Mouse (Mus musculus): ENCODE results near the gene Acvr2a. TPM values are rescaled to one million over a fixed set of nuclear protein-coding genes. Genes with fewer than 3 reads are reported as not detected.
A peak's percentile ranks its signal among the peaks of the same experiment; 100 is the strongest.

Gene Acvr2a
- polyA plus RNA-seq, 1 experiment from 2014 or later = 14.9 TPM

GRCm38 (mm10) chr2:48949743-48950251 is 135.9 kb downstream of the Acvr2a start:
- ATAC-seq (ENCODE audit: insufficient number of reproducible peaks, insufficient read depth, low FRiP score, low read depth) = peak; percentile 20
- H3K9me3 ChIP-seq (ENCODE audit: control insufficient read depth, low read length) = no peaks in the 10 kb centered on the region
- H3K4me2 ChIP-seq (ENCODE audit: low read length) = peak overlapping the region; percentile 86
- H3K36me3 ChIP-seq (ENCODE audit: control insufficient read depth, insufficient read depth, low read length) = no peaks in the 10 kb centered on the region
- H3K9ac ChIP-seq (ENCODE audit: low read length) = peak overlapping the region; percentile 96
- no peaks in the 10 kb centered on the region for H3K27me3 ChIP-seq (ENCODE audit: control insufficient read depth, insufficient read depth, low read length)
- WGBS = 0% methylated on average over 8 of the region's 9 CpGs
- peaks cover 0 to 8% of the 10 kb centered on the region in 2 experiments; a peak in 2 of 4 replicates for H3K4me1 ChIP-seq (ENCODE audit: control insufficient read depth in 2 of 2, insufficient read depth in 2 of 2, low read length in 2 of 2)
- peak overlapping the region; percentile 95 for H3K27ac ChIP-seq (replicated peaks in 1 of 2; ENCODE audit: control insufficient read depth in 1 of 2, insufficient read depth in 1 of 2, low read depth in 2 of 2, low read length in 2 of 2)
- H3K4me3 ChIP-seq (ENCODE audit: control insufficient read depth in 1 of 2, insufficient read depth in 1 of 2, low read depth in 1 of 2, low read length in 2 of 2) = peak overlapping the region; percentile 85 to 97

GRCm38 (mm10) chr2:48950252-48950315 is 136.2 kb downstream of the Acvr2a start, which contains the start of gene Orc4:
Orc4 (minus strand) TSS chr2:48950277.
- H3K27ac ChIP-seq (replicated peaks in 1 of 2; ENCODE audit: control insufficient read depth in 1 of 2, insufficient read depth in 1 of 2, low read depth in 2 of 2, low read length in 2 of 2) = peak within 1 kb of the TSS; percentile 95
- H3K27me3 ChIP-seq (ENCODE audit: control insufficient read depth, insufficient read depth, low read length) = no peaks in the 10 kb centered on the region
- no peaks in the 10 kb centered on the region for H3K36me3 ChIP-seq (ENCODE audit: control insufficient read depth, insufficient read depth, low read length)
- H3K4me2 ChIP-seq (ENCODE audit: low read length) = peak within 1 kb of the TSS; percentile 86
- H3K4me1 ChIP-seq (ENCODE audit: control insufficient read depth in 2 of 2, insufficient read depth in 2 of 2, low read length in 2 of 2) = peaks cover 0 to 8% of the 10 kb centered on the region in 2 experiments; a peak in 2 of 4 replicates
- peak within 1 kb of the TSS; percentile 85 to 97 for H3K4me3 ChIP-seq (ENCODE audit: control insufficient read depth in 1 of 2, insufficient read depth in 1 of 2, low read depth in 1 of 2, low read length in 2 of 2)
- peak within 1 kb of the TSS; percentile 96 for H3K9ac ChIP-seq (ENCODE audit: low read length)
- ATAC-seq (ENCODE audit: insufficient number of reproducible peaks, insufficient read depth, low FRiP score, low read depth) = no peak
- H3K9me3 ChIP-seq (ENCODE audit: control insufficient read depth, low read length) = no peaks in the 10 kb centered on the region
- WGBS = 0% methylated on average over 2 of the region's 2 CpGs

GRCm38 (mm10) chr2:48950316-48950880 is 136.5 kb downstream of the Acvr2a start:
- no peak for ATAC-seq (ENCODE audit: insufficient number of reproducible peaks, insufficient read depth, low FRiP score, low read depth)
- Histone ChIP-seq H3K9me3 (ENCODE audit: control insufficient read depth, low read length) (no peaks in the 10 kb centered on the region), H3K4me2 (ENCODE audit: low read length) (peak overlapping the region; percentile 86), H3K27ac (replicated peaks in 1 of 2; ENCODE audit: control insufficient read depth in 1 of 2, insufficient read depth in 1 of 2, low read depth in 2 of 2, low read length in 2 of 2) (peak overlapping the region; percentile 95), H3K9ac (ENCODE audit: low read length) (peak overlapping the region; percentile 96), H3K4me1 (ENCODE audit: control insufficient read depth in 2 of 2, insufficient read depth in 2 of 2, low read length in 2 of 2) (peaks cover 0 to 8% of the 10 kb centered on the region in 2 experiments; a peak in 2 of 4 replicates), H3K36me3 (ENCODE audit: control insufficient read depth, insufficient read depth, low read length) (no peaks in the 10 kb centered on the region), H3K27me3 (ENCODE audit: control insufficient read depth, insufficient read depth, low read length) (no peaks in the 10 kb centered on the region), H3K4me3 (ENCODE audit: control insufficient read depth in 1 of 2, insufficient read depth in 1 of 2, low read depth in 1 of 2, low read length in 2 of 2) (peak overlapping the region; percentile 85 to 97)
- 7% methylated on average over 5 of the region's 6 CpGs for WGBS

Other genes with a start within 250 kb of the Acvr2a start
- gene Mbd5, start 135.4 kb downstream of the Acvr2a start, polyA plus RNA-seq (2014; fragmentation: Nextera tagmentation; extraction: Ambion mirVana) = 22.8 and 26.2 TPM in 2 replicates
- gene Orc4, start 136.2 kb downstream of the Acvr2a start, polyA plus RNA-seq (2014; fragmentation: Nextera tagmentation; extraction: Ambion mirVana) = 82.5 and 84.8 TPM in 2 replicates